Mouse (Mus musculus) liver, embryonic 12.5 days (tissue): ENCODE results near the gene Sdhaf1. TPM values are rescaled to one million over a fixed set of nuclear protein-coding genes. Genes with fewer than 3 reads are reported as not detected.

Source experiments
- ATAC-seq: fragments of 200-750 bp; cut with Nextera tagmentation; 2 replicates; pipeline ENCODE4 v1.8.0; 2017; ENCODE audit warnings: moderate number of reproducible peaks, mild to moderate bottlenecking, moderate library complexity
- H3K27ac ChIP-seq: fragments of 300-500 bp; sonication (generic); 2 replicates; pipeline ENCODE4 v1.5.1; 2016; ENCODE audit warnings: mild to moderate bottlenecking
- H3K27me3 ChIP-seq: fragments of 300-500 bp; sonication (generic); replicated peaks from 2 replicates; pipeline ENCODE4 v1.6.1; 2016; ENCODE audit warnings: mild to moderate bottlenecking, moderate library complexity
- H3K36me3 ChIP-seq: fragments of 300-500 bp; sonication (generic); 2 replicates; pipeline ENCODE4 v1.6.1; 2016; ENCODE audit warnings: mild to moderate bottlenecking, moderate library complexity
- H3K4me1 ChIP-seq: fragments of 300-500 bp; sonication (generic); 2 replicates; pipeline ENCODE4 v1.6.1; 2016
- H3K4me2 ChIP-seq: fragments of 300-500 bp; sonication (generic); 2 replicates; pipeline ENCODE4 v1.6.1; 2016; ENCODE audit warnings: mild to moderate bottlenecking, moderate library complexity
- H3K4me3 ChIP-seq: fragments of 300-500 bp; sonication (generic); 2 replicates; pipeline ENCODE4 v1.5.1; 2016; ENCODE audit warnings: mild to moderate bottlenecking, moderate library complexity
- H3K9ac ChIP-seq: fragments of 300-500 bp; sonication (generic); 2 replicates; pipeline ENCODE4 v1.6.1; 2016; ENCODE audit warnings: mild to moderate bottlenecking, moderate library complexity
- H3K9me3 ChIP-seq: fragments of 300-500 bp; sonication (generic); replicated peaks from 2 replicates; pipeline ENCODE4 v1.6.1; 2016; ENCODE audit warnings: mild to moderate bottlenecking, moderate library complexity
- WGBS: fragments of 180-500 bp; shearing (Covaris S2); methylation state at CpG from one replicate; pipeline ENCODE4 v1.1.7; 2016; ENCODE audit not compliant: insufficient replicate concordance; 5-methylcytosine and 5-hydroxymethylcytosine counted together
- polyA plus RNA-seq: library from polyadenylated mRNA; unstranded; fragments of >200 nt; fragmentation: Nextera tagmentation; extraction: Ambion mirVana; gene quantifications from 2 replicates; pipeline ENCODE4 v1.2.1, GENCODE M21; 2016

Gene Sdhaf1
- polyA plus RNA-seq, 1 experiment from 2014 or later: 8.1 TPM

DNA sequence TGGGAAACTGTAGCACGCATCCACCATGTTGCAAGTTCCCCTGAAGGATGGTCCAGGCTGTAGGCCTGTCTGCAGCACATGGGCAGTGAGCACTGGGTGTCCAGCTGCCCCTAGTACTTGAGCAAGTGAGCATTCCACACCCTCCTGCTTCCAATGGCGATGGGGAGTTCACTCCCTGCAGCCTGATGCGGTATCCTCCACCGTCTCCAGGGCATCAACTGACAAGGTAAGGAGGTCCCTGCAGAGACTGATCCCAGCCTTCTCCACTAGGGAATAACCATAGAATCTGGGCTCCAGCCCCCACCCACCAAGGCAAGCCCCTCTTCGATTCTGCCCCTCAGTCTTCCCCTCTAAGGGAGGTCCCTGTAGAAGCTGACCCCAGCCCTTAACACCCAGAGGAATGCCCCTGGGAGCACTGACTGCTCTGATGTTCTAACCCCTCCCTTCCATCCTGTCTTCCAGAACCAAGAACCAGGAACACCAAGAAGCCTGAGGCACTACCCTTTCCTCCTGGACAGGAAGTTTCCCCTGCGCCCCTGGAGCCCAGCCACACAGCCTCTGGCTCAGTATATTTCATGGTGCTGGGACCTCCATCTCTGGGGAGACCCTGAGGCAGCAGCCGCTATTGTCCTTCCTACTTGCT lies 34.5 kb downstream of the Sdhaf1 start:
- WGBS: 53% methylated on average over 7 of the region's 7 CpGs
- H3K36me3 ChIP-seq: no peaks in the 10 kb centered on the region
- H3K9ac ChIP-seq: no peak overlapping the region
- H3K27me3 ChIP-seq: peaks cover 63% of the 10 kb centered on the region
- H3K4me2 ChIP-seq: no peak overlapping the region
- H3K4me1 ChIP-seq: no peaks in the 10 kb centered on the region
- ATAC-seq: no peak
- H3K4me3 ChIP-seq: no peak overlapping the region
- no peaks in the 10 kb centered on the region for H3K9me3 ChIP-seq
- H3K27ac ChIP-seq: no peak overlapping the region

DNA sequence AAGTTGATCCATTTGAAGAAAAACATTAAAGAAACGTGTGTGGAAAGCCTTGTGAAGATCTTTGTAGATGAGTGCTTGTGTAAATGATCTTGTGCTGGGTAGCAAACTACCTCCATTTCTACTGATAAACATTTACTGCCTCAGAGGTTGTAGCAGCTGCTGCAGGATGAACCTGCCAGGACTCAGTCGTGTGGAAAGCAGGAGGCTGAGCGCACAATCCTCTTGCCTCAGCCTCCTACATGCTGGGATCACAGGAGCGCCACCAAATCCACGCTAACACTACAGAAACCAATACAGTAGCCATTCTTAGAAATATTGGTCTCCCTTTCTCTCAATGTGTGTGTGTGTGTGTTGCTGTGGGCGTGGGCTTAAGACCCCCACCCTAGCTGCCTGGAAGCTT lies 35.6 kb downstream of the Sdhaf1 start:
- Histone ChIP-seq H3K27me3 (peaks cover 63% of the 10 kb centered on the region), H3K27ac (no peak overlapping the region), H3K36me3 (no peaks in the 10 kb centered on the region), H3K9me3 (no peaks in the 10 kb centered on the region), H3K4me3 (no peak overlapping the region), H3K4me2 (no peak overlapping the region), H3K4me1 (no peaks in the 10 kb centered on the region), H3K9ac (no peak overlapping the region)
- 50% methylated on average over 6 of the region's 6 CpGs for WGBS
- ATAC-seq: no peak

DNA sequence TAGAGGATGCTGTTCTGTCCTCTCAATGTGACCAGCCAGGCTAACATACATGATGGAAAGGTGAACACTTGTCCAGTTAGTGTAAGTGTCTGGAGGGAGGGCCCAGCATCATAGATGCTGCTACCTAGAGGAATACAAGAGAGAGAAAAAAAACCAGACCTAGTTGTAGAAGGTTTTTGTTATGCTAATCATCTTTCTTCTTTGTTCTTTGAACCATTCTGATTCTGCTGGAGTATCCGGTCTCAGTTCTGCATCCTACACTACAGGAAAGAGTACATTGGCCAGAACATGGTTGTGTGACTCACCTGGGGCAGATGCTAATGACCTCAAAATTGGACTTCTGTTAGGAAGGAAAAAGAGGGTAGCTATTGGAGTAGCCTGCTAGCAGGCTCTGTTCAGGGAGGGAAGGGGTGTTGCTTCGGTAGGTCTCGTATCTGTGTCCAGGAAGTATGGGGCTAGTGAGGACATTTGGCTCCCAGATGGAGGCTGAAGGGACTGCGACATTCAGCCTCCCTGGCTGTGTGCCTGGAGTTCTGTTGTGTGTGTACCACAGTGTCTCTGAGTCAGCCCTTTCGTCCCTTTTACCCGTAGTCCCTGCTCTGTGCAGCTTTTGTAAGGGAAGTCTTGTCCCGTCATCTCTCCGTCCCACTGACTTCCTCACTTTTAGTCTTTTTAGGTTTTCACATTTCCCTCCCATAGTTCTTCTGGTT lies 36.8 kb downstream of the Sdhaf1 start:
- Histone ChIP-seq H3K4me3 (no peak overlapping the region), H3K9me3 (no peaks in the 10 kb centered on the region), H3K9ac (no peak overlapping the region), H3K27ac (no peak overlapping the region), H3K36me3 (no peaks in the 10 kb centered on the region), H3K4me1 (no peaks in the 10 kb centered on the region), H3K4me2 (no peak overlapping the region), H3K27me3 (peaks cover 57% of the 10 kb centered on the region)
- 57% methylated on average over 8 of the region's 8 CpGs for WGBS
- no peak for ATAC-seq

DNA sequence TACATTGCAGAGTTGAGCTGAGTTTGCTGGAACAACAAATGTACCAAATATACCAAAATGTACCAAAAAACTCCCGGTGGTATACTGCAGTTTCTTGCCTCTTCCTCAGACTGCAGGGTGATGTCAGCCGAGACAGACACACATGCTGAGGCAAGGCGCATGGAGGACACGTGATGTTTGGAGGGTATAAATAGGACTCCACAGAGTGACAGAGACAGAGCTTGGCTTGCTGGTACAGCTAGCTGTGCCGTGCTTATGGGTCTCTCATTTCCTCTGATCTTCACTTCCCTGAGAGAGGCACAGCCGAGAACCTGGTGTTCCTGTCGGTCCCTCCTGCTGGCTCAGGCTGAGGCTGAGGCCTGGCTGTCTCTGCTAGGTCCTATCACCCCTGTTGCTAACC lies 41.0 kb downstream of the Sdhaf1 start:
- 63% methylated on average over 7 of the region's 7 CpGs for WGBS
- no peak for ATAC-seq
- Histone ChIP-seq H3K9ac (no peak overlapping the region), H3K36me3 (no peaks in the 10 kb centered on the region), H3K4me3 (no peak overlapping the region), H3K4me2 (no peak overlapping the region), H3K27ac (no peak overlapping the region), H3K4me1 (peaks cover 33% of the 10 kb centered on the region), H3K9me3 (no peaks in the 10 kb centered on the region), H3K27me3 (peaks cover 23% of the 10 kb centered on the region)

DNA sequence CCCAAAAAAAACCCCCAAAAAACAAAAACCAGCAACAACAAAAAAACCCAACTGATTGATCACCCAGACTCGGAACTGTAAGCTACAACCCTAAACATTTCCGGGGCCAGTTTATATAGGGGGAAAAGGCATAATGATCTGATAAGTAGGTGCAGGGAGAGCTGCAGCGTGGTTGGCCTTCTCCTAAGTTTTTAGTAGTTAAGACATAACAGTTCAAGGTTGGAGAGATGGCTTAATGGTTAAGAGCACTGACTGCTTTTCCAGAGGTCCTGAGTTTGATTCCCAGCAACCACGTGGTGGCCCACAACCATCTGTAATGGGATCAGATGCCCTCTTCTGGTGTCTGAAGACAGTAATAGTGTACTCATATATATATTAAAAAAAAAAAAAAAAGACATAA lies 42.2 kb downstream of the Sdhaf1 start:
- Histone ChIP-seq H3K27ac (no peak overlapping the region), H3K4me3 (no peak overlapping the region)
- WGBS: 68% methylated on average over 4 of the region's 4 CpGs

DNA sequence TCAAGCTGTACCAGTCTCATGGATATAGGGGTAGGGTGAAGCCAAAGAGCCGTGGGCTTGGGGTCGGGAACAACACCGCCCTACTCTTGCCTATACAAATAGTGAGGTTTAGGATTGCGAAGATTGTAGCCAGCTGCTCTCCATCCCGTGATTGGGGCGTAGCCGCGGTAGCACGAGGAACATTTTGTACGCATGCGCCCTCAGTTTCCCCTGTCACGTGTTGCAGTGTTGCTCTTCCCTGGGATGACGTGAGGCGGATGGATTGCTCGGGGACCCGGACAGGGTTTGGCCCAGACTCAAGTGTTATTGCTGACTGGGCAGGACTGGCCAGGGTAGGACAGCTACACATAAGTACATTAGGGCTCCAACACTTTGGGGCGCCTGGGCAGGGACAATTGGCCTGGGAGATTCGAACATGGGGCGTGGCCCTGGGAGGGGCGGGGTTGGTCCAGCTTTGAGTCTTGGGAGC lies 43.0 kb downstream of the Sdhaf1 start:
- WGBS: under 1% methylated on average over 20 of the region's 20 CpGs

More for the DNA sequence above, 42.2 kb downstream of the Sdhaf1 start:
- peaks cover 13% of the 10 kb centered on the region for H3K27me3 ChIP-seq
- no peak overlapping the region for H3K9ac ChIP-seq
- H3K4me2 ChIP-seq: peak overlapping the region; percentile 94
- H3K36me3 ChIP-seq: 0 out of 2 replicates have a peak, but pooled peaks cover 6% of the 10 kb centered on the region
- peaks cover 40% of the 10 kb centered on the region for H3K4me1 ChIP-seq
- H3K9me3 ChIP-seq: no peaks in the 10 kb centered on the region
- no peak for ATAC-seq

DNA sequence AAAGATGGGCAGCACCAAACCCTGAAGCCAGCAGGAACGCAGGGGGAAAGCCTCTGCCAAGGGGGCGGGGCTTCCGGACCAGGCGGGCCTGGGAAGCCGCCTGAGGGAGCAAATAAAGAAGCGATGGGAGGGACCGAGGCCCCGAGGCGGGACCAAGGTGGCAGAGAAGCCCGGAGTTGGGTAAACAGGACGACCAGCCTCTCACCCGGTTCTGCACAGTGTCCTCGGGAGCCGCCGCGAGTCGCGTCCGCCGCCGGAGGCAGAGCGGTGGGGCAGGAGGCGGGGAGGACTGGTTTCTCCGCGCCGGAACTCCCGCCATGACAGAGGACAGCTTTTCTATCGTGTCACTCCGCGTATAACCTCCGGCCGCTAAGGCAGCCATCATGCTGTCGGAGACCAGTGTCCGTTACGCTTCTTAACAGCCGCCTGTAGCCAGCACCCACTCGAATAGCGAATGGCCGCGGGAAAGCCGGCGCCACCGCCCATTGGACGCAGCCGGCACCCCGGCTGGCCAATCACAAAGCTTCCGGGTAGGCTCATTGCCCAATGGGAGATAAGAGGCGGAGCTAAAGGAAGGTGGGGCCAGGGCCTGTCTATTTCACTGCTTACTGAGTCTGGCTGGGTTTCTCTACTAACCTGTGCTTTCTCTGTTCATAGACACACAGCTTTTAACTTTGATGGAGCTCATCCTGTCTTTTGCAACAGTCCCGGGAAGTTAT lies 43.6 kb downstream of the Sdhaf1 start, which contains the start of the genes Thap8 and Wdr62:
TSS of gene Thap8 (plus strand) at position 144 of the 719 bp plus-strand sequence.
TSS of gene Wdr62 (minus strand) at position 469 of the 719 bp plus-strand sequence.
- H3K9me3 ChIP-seq: no peaks in the 10 kb centered on the region
- peak within 1 kb of the TSS; percentile 84 for H3K4me3 ChIP-seq
- under 1% methylated on average over 49 of the region's 49 CpGs for WGBS
- no peaks in the 10 kb centered on the region for H3K27me3 ChIP-seq
- peak within 1 kb of the TSS; percentile 94 for H3K4me2 ChIP-seq
- peak within 1 kb of the TSS; percentile 97 for H3K27ac ChIP-seq
- peaks cover 8% of the 10 kb centered on the region for H3K36me3 ChIP-seq
- H3K9ac ChIP-seq: peak within 1 kb of the TSS; percentile 81
- peaks cover 40% of the 10 kb centered on the region for H3K4me1 ChIP-seq
- ATAC-seq: peak; percentile 93

More for the DNA sequence above, 43.0 kb downstream of the Sdhaf1 start:
- Histone ChIP-seq H3K27ac (peak overlapping the region; percentile 97), H3K27me3 (peaks cover 5% of the 10 kb centered on the region; the same call in 1 of the 2 replicates), H3K4me3 (peak overlapping the region; percentile 84), H3K9me3 (no peaks in the 10 kb centered on the region), H3K4me2 (peak overlapping the region; percentile 94), H3K36me3 (0 out of 2 replicates have a peak, but pooled peaks cover 6% of the 10 kb centered on the region), H3K4me1 (peaks cover 40% of the 10 kb centered on the region), H3K9ac (peak overlapping the region; percentile 62)
- ATAC-seq: peak; percentile 56

DNA sequence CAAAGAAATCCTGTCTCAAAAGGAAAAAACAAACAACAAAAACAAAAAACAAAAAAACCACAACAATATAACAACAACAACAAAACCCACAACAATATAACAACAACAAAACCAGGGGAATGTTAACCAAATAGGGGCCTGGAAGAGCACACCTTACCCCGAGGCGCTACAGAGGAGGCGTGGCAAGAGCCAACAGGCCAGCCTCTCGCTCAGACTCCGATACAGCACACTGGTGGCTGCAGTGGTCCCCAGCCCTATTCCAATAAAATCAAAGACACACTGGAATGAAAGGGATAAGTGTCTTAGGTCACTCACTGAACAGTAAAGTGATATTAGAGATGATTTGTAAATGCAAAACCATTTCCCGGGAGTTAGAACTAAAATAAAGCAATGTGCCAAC lies 44.2 kb downstream of the Sdhaf1 start:
- H3K9ac ChIP-seq: peak overlapping the region; percentile 81
- 0% methylated on average over 6 of the region's 6 CpGs for WGBS
- no peaks in the 10 kb centered on the region for H3K9me3 ChIP-seq
- H3K4me2 ChIP-seq: peak overlapping the region; percentile 94
- peak overlapping the region; percentile 84 for H3K4me3 ChIP-seq
- peak; percentile 60 for ATAC-seq
- H3K27me3 ChIP-seq: no peaks in the 10 kb centered on the region
- H3K27ac ChIP-seq: peak overlapping the region; percentile 97
- peaks cover 44% of the 10 kb centered on the region for H3K4me1 ChIP-seq
- H3K36me3 ChIP-seq: peaks cover 13% of the 10 kb centered on the region

DNA sequence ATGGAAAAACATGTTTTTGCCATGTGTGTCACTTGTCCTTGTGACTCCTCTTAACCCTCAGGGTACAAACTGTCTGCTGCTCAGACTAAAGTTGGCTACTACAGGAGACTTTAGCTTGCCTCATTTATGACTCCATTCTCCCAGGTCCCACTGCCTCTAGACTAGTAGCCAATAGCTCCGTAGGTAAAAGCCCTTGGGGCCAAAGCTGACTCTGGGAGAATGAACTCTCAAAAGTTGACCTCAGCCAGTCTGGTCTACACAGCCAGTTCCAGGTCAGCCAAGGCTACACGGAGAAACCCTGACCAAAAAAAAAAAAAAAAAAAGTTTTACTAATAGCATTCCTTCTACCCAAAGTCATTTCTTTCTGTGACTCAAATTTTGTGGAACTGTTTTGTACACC lies 44.8 kb downstream of the Sdhaf1 start:
- H3K4me1 ChIP-seq: peaks cover 44% of the 10 kb centered on the region
- WGBS: 48% methylated on average over 2 of the region's 2 CpGs
- peak overlapping the region; percentile 97; the same call in 1 of the 2 replicates for H3K27ac ChIP-seq
- H3K9ac ChIP-seq: peak overlapping the region; percentile 81
- H3K9me3 ChIP-seq: no peaks in the 10 kb centered on the region
- peaks cover 20% of the 10 kb centered on the region for H3K36me3 ChIP-seq
- peak overlapping the region; percentile 84 for H3K4me3 ChIP-seq
- ATAC-seq: no peak
- H3K27me3 ChIP-seq: no peaks in the 10 kb centered on the region
- H3K4me2 ChIP-seq: peak overlapping the region; percentile 94

DNA sequence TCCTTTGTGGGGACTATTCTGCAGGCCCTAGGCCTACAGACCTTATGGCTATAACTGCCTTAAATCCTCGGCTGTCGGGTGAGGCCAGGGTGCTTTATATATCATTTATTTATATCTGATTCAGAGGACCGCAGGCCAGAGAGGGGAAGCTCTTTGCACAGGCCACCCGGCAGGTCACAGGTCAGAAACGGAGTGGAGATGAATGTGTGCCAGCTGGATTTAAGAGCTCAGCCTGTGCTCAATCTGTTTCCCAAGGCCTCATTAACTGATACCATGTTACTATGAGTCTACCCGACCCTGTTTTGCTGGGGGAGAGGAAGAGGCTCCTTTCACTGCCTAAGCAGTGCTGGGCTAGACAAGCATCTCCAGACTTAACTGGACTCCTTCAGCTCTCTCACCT lies 49.3 kb downstream of the Sdhaf1 start:
- H3K36me3 ChIP-seq: peaks cover 64% of the 10 kb centered on the region
- WGBS: 70% methylated on average over 6 of the region's 6 CpGs
- H3K27ac ChIP-seq: no peak overlapping the region

More for the DNA sequence above, 49.3 kb downstream of the Sdhaf1 start:
- no peaks in the 10 kb centered on the region for H3K9me3 ChIP-seq
- H3K4me3 ChIP-seq: no peak overlapping the region
- no peaks in the 10 kb centered on the region for H3K27me3 ChIP-seq
- no peak overlapping the region for H3K4me2 ChIP-seq
- H3K9ac ChIP-seq: no peak overlapping the region
- ATAC-seq: no peak
- H3K4me1 ChIP-seq: peaks cover 27% of the 10 kb centered on the region
